Mouse (Mus musculus): ENCODE results near the gene Nusap1. TPM values are rescaled to one million over a fixed set of nuclear protein-coding genes. Genes with fewer than 3 reads are reported as not detected.
"Not testable (repeated sequence)": the region's sequence is repeated elsewhere in the genome, so short reads cannot be mapped to it uniquely, and the experiment has no call there.

The Nusap1 gene
- polyA plus RNA-seq, 1 experiment = 11.1 TPM

DNA sequence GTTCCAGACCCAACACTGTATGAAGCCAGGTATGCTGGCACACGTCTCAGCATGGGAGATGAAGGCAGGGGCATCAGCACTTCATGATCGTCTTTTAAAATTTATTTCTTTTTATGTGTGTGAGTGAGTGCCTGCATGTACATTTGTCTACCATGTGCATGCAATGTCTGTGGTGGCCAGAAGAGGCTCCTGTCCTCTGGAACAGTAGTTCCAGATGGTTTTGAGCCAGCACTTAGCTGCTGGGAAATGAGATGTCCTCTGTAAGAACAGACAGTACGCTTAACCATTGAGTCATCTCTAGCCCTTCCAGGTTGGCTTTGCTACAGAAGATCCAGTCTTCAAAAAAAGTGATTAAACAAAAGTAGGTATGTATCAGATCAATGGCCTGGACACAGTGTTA, 26.9 kb upstream of the Nusap1 start:
- H3K4me3 ChIP-seq (ENCODE audit: control insufficient read depth, insufficient read depth, low read length) = no peak overlapping the region
- H3K27ac ChIP-seq (ENCODE audit: control insufficient read depth, insufficient read depth, low read length) = no peak overlapping the region
- H3K27me3 ChIP-seq (ENCODE audit: control insufficient read depth, insufficient read depth, low read length) = no peaks in the 10 kb centered on the region
- no peak for DNase-seq
- H3K36me3 ChIP-seq (ENCODE audit: control insufficient read depth, insufficient read depth, low read length) = no peaks in the 10 kb centered on the region; the same call in 1 of the 2 replicates
- 94% methylated on average over 3 of the region's 3 CpGs for WGBS
- H3K4me1 ChIP-seq (replicated peaks; ENCODE audit: control insufficient read depth, insufficient read depth, low read length) = no peaks in the 10 kb centered on the region
- TF ChIP-seq POLR2A (IDR thresholded peaks at IDR 0.05; ENCODE audit: control insufficient read depth, extremely low read depth, insufficient read depth, low read length, poor library complexity) (no peak), CTCF (IDR thresholded peaks at IDR 0.05; ENCODE audit: borderline replicate concordance, control insufficient read depth, extremely low read depth, insufficient read depth, low read length, poor library complexity) (no peak)

DNA sequence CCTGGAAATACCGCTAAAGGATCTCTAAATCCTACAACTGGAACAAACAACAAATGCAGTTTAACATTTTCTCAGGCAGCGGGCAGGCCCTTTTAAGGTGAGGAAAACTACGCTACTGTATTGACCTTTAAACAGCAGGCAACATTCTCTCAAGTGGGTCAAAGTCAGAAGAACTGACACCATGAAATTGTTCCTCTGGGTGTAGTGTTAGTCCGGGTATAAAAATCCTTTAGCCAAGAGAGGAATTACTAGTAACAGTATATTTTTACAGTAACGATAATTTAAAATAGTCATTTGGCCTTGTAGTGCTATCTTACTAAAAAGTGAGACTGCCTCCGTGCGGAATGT, 24.4 kb upstream of the Nusap1 start:
- no peak for TF ChIP-seq CTCF (IDR thresholded peaks at IDR 0.05; ENCODE audit: borderline replicate concordance, control insufficient read depth, extremely low read depth, insufficient read depth, low read length, poor library complexity)
- TF ChIP-seq POLR2A (IDR thresholded peaks at IDR 0.05; ENCODE audit: control insufficient read depth, extremely low read depth, insufficient read depth, low read length, poor library complexity) = no peak
- H3K4me3 ChIP-seq (ENCODE audit: control insufficient read depth, insufficient read depth, low read length) = no peak overlapping the region
- H3K27me3 ChIP-seq (ENCODE audit: control insufficient read depth, insufficient read depth, low read length) = no peaks in the 10 kb centered on the region
- no peak for DNase-seq
- H3K27ac ChIP-seq (ENCODE audit: control insufficient read depth, insufficient read depth, low read length) = no peak overlapping the region
- 22% methylated on average over 7 of the region's 7 CpGs for WGBS
- H3K4me1 ChIP-seq (replicated peaks; ENCODE audit: control insufficient read depth, insufficient read depth, low read length) = no peaks in the 10 kb centered on the region
- H3K36me3 ChIP-seq (ENCODE audit: control insufficient read depth, insufficient read depth, low read length) = peaks cover 16% of the 10 kb centered on the region

DNA sequence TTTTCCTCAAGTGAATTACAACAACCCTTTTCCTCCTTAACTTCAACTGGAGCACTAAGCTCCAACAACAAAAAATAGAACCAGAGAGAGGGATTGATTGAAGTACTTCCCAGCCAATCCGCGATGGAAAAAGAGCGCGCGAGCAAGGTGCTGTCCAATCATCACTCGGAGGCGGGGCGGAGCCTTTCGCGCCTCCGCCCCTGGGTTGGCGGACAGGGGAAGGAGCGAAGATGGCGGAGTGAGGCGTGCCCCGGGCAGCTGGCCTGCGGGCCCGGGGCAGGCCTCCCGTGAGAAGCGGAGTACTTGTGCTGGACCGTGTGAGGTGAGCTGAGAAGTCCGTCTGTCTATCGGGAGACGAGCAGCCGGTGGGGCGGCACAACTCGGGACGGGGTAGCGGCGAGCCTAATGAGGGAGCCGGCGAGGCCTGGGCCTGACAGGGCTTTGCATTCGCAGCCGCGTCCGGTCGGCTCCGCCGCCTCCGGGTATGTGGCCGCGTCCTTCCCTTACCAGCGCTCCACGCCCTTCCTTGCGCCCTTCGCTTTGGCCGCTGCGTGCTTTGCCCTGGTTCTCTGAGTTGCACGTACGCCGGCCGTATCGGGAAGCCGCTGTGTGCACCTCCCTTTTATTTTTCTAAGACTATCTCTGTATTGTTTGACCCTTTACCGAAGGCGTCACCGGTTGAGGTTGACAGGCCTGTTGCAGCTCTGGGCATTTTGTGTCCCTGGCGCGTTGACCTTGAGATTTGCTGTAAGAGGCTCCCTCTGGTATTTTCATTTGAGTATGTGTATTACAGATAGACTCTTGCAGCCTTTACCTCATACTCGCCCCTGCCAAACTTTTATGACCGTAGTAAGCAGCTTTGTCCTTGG, 23.8 kb upstream of the Nusap1 start:
- H3K4me1 ChIP-seq (replicated peaks; ENCODE audit: control insufficient read depth, insufficient read depth, low read length) = no peaks in the 10 kb centered on the region
- peak; percentile 96 for DNase-seq
- H3K36me3 ChIP-seq (ENCODE audit: control insufficient read depth, insufficient read depth, low read length) = peaks cover 20% of the 10 kb centered on the region
- no peak overlapping the region for H3K27ac ChIP-seq (ENCODE audit: control insufficient read depth, insufficient read depth, low read length)
- H3K4me3 ChIP-seq (ENCODE audit: control insufficient read depth, insufficient read depth, low read length) = peak overlapping the region; percentile 97
- no peaks in the 10 kb centered on the region for H3K27me3 ChIP-seq (ENCODE audit: control insufficient read depth, insufficient read depth, low read length)
- TF ChIP-seq POLR2A (IDR thresholded peaks at IDR 0.05; ENCODE audit: control insufficient read depth, extremely low read depth, insufficient read depth, low read length, poor library complexity) (peak; percentile 90), CTCF (IDR thresholded peaks at IDR 0.05; ENCODE audit: borderline replicate concordance, control insufficient read depth, extremely low read depth, insufficient read depth, low read length, poor library complexity) (peak; percentile 11; the same call in 1 of the 2 replicates)
- WGBS = under 1% methylated on average over 61 of the region's 61 CpGs

DNA sequence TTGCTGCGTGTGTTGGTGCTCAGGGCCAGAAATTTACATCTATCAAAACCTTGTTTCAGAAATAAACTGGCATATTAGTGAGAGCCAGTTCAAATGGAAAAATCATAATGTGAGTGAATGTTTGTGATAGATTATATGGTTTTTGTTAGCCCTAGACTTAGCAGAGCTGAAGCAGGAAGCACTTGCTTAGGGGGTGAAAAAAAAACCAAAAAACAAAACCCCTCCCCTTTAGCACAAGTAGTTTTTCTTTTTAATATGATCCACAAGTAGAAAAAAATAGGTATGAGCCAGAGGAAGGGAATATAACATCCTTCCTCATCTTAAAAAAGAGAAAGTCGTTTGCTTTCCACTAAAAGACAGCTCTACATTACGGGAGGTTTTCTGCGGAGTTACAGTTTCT, 22.8 kb upstream of the Nusap1 start:
- no peak for DNase-seq
- H3K36me3 ChIP-seq (ENCODE audit: control insufficient read depth, insufficient read depth, low read length) = peaks cover 30% of the 10 kb centered on the region
- WGBS = 18% methylated on average over 4 of the region's 4 CpGs
- TF ChIP-seq CTCF (IDR thresholded peaks at IDR 0.05; ENCODE audit: borderline replicate concordance, control insufficient read depth, extremely low read depth, insufficient read depth, low read length, poor library complexity) (no peak), POLR2A (IDR thresholded peaks at IDR 0.05; ENCODE audit: control insufficient read depth, extremely low read depth, insufficient read depth, low read length, poor library complexity) (no peak)
- no peak overlapping the region for H3K27ac ChIP-seq (ENCODE audit: control insufficient read depth, insufficient read depth, low read length)
- no peaks in the 10 kb centered on the region for H3K27me3 ChIP-seq (ENCODE audit: control insufficient read depth, insufficient read depth, low read length)
- H3K4me3 ChIP-seq (ENCODE audit: control insufficient read depth, insufficient read depth, low read length) = no peak overlapping the region
- H3K4me1 ChIP-seq (replicated peaks; ENCODE audit: control insufficient read depth, insufficient read depth, low read length) = no peaks in the 10 kb centered on the region

DNA sequence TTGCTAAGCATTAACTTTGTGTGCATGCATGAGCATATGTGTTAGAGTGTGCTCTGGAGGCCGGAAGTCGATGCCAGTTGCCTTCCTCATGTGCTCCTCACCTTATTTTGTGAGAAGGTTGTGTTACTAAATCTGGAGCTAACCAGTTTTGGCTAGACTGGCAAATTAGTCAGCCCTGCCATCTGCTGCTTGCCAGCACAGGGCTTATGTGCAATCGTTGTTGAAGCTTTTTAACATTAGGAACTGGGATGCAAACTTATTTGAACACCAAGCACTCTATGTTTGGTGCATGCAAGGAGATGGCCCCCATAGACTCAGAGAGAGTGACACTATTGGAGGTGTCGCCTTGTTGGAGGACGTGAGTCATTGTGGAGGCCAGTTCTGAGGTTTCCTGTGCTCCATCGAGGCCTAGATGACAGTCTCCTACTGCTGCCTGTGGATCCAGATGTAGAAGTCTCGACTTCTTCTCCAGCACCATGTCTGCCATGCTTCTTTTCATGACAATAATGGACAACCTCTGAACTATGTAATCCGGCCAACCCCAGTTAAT, 21.2 kb upstream of the Nusap1 start:
- WGBS = 72% methylated on average over 8 of the region's 8 CpGs
- Histone ChIP-seq H3K27ac (ENCODE audit: control insufficient read depth, insufficient read depth, low read length) (no peak overlapping the region), H3K4me3 (ENCODE audit: control insufficient read depth, insufficient read depth, low read length) (no peak overlapping the region), H3K27me3 (ENCODE audit: control insufficient read depth, insufficient read depth, low read length) (no peaks in the 10 kb centered on the region), H3K4me1 (replicated peaks; ENCODE audit: control insufficient read depth, insufficient read depth, low read length) (no peaks in the 10 kb centered on the region), H3K36me3 (ENCODE audit: control insufficient read depth, insufficient read depth, low read length) (peaks cover 38% of the 10 kb centered on the region)
- TF ChIP-seq CTCF (IDR thresholded peaks at IDR 0.05; ENCODE audit: borderline replicate concordance, control insufficient read depth, extremely low read depth, insufficient read depth, low read length, poor library complexity) (no peak), POLR2A (IDR thresholded peaks at IDR 0.05; ENCODE audit: control insufficient read depth, extremely low read depth, insufficient read depth, low read length, poor library complexity) (no peak)
- DNase-seq = no peak

DNA sequence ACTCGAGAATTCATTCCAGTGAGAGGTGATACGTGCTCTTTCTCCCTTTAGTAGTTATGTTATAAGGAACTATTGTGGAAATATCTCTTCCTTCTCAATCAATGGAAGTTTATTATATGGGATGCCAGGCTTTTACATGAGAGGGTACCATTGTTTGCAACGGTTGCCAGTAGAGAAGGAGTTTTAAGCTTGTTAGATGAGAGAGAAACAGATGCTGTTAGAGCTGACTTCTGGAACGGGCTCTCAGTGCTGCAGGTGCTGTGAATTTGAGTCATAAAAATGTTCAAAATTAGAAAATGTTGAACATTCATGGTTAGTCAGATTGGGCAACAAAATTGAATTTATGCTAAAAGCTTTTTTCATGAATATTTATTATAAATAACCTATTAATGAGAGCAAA, 17.1 kb upstream of the Nusap1 start:
- H3K4me1 ChIP-seq (replicated peaks; ENCODE audit: control insufficient read depth, insufficient read depth, low read length) = no peaks in the 10 kb centered on the region
- peaks cover 59% of the 10 kb centered on the region for H3K36me3 ChIP-seq (ENCODE audit: control insufficient read depth, insufficient read depth, low read length)

DNA sequence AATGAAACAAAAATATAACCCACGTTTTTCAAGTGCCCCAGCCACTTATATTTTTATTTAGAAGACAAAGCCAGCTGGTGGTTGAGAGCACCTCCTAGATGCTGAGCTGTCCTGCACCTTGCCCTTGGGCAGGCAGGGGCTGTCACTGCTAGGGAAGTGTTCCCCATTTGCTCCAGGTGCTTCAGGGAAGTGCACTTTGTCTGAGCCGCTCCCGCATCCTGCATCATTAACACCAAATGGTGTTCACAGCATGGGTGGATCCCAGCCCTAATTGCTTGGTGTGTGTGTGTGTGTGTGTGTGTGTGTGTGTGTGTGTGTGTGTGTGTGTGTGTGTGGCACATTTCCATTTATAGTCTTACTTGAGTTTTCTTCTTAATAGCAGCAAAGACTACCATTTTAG, 16.5 kb upstream of the Nusap1 start:
- H3K36me3 ChIP-seq (ENCODE audit: control insufficient read depth, insufficient read depth, low read length) = peaks cover 56% of the 10 kb centered on the region
- H3K27ac ChIP-seq (ENCODE audit: control insufficient read depth, insufficient read depth, low read length); H3K4me1 ChIP-seq (replicated peaks; ENCODE audit: control insufficient read depth, insufficient read depth, low read length); H3K27me3 ChIP-seq (ENCODE audit: control insufficient read depth, insufficient read depth, low read length); H3K4me3 ChIP-seq (ENCODE audit: control insufficient read depth, insufficient read depth, low read length); DNase-seq: not testable (repeated sequence)
- 79% methylated on average over 3 of the region's 3 CpGs for WGBS

More for the DNA sequence above, 17.1 kb upstream of the Nusap1 start:
- DNase-seq = no peak
- 97% methylated on average over 4 of the region's 4 CpGs for WGBS
- Histone ChIP-seq H3K27ac (ENCODE audit: control insufficient read depth, insufficient read depth, low read length) (no peak overlapping the region), H3K4me3 (ENCODE audit: control insufficient read depth, insufficient read depth, low read length) (no peak overlapping the region), H3K27me3 (ENCODE audit: control insufficient read depth, insufficient read depth, low read length) (no peaks in the 10 kb centered on the region)
- TF ChIP-seq CTCF (IDR thresholded peaks at IDR 0.05; ENCODE audit: borderline replicate concordance, control insufficient read depth, extremely low read depth, insufficient read depth, low read length, poor library complexity) = no peak
- TF ChIP-seq POLR2A (IDR thresholded peaks at IDR 0.05; ENCODE audit: control insufficient read depth, extremely low read depth, insufficient read depth, low read length, poor library complexity) = no peak

All from thymus, adult 2 months (tissue).